Mouse (Mus musculus) kidney, embryonic 14.5 days (tissue): ENCODE data around the gene Cckbr. TPM values are rescaled to one million over a fixed set of nuclear protein-coding genes. Genes with fewer than 3 reads are reported as not detected.
A peak's percentile ranks its signal among the peaks of the same experiment; 100 is the strongest.

Experiments
- ATAC-seq: fragments of 200-750 bp; cut with Nextera tagmentation; 2 replicates; pipeline ENCODE4 v1.8.0; 2017; ENCODE audit warnings: moderate number of reproducible peaks, mild to moderate bottlenecking, moderate TSS enrichment, moderate library complexity; ENCODE audit not compliant: low FRiP score, low TSS enrichment
- H3K27ac ChIP-seq: fragments of 300-500 bp; sonication (generic); 2 replicates; pipeline ENCODE4 v1.5.1; 2014; ENCODE audit warnings: low read depth, mild to moderate bottlenecking, low read length, moderate library complexity, mixed read lengths
- H3K27me3 ChIP-seq: fragments of 300-500 bp; sonication (generic); 2 replicates; pipeline ENCODE4 v1.6.1; 2014; ENCODE audit warnings: mild to moderate bottlenecking, low read length; ENCODE audit not compliant: control insufficient read depth, insufficient read depth
- H3K36me3 ChIP-seq: fragments of 300-500 bp; sonication (generic); 2 replicates; pipeline ENCODE4 v1.6.1; 2014; ENCODE audit warnings: low read length, mixed read lengths; ENCODE audit not compliant: control insufficient read depth, insufficient read depth
- H3K4me1 ChIP-seq: fragments of 300-500 bp; sonication (generic); 2 replicates; pipeline ENCODE4 v1.6.1; 2014; ENCODE audit warnings: low read length, mixed read lengths; ENCODE audit not compliant: control insufficient read depth, insufficient read depth
- H3K4me2 ChIP-seq: fragments of 300-500 bp; sonication (generic); replicated peaks from 2 replicates; pipeline ENCODE4 v1.6.1; 2014; ENCODE audit warnings: low read depth, mild to moderate bottlenecking, low read length
- H3K4me3 ChIP-seq: fragments of 300-500 bp; sonication (generic); 2 replicates; pipeline ENCODE4 v1.5.1; 2014; ENCODE audit warnings: mild to moderate bottlenecking, low read length
- H3K9ac ChIP-seq: fragments of 300-500 bp; sonication (generic); 2 replicates; pipeline ENCODE4 v1.6.1; 2014; ENCODE audit warnings: low read depth, mild to moderate bottlenecking, low read length, moderate library complexity
- H3K9me3 ChIP-seq: fragments of 300-500 bp; sonication (generic); 2 replicates; pipeline ENCODE4 v1.6.1; 2016; ENCODE audit warnings: low read length; ENCODE audit not compliant: control insufficient read depth
- WGBS: fragments of 180-500 bp; shearing (Covaris S2); extraction: QIAGEN DNeasy Blood & Tissue Kit; methylation state at CpG from one replicate; pipeline ENCODE4 v1.1.7; 2014; 5-methylcytosine and 5-hydroxymethylcytosine counted together
- polyA plus RNA-seq: library from polyadenylated mRNA; unstranded; fragments of >200 nt; fragmentation: Nextera tagmentation; extraction: Ambion mirVana; gene quantifications from 2 replicates; pipeline ENCODE4 v1.2.1, GENCODE M21; 2014

Gene Cckbr
- polyA plus RNA-seq, 1 experiment from 2014 or later: 0.58 TPM

- WGBS: 82% methylated on average over 1 of the region's 1 CpGs
- H3K27me3 ChIP-seq: no peaks in the 10 kb centered on the region
- H3K9me3 ChIP-seq: no peaks in the 10 kb centered on the region
- no peaks in the 10 kb centered on the region for H3K4me1 ChIP-seq
- no peak overlapping the region for H3K4me2 ChIP-seq
- no peak overlapping the region for H3K27ac ChIP-seq
- no peak overlapping the region for H3K9ac ChIP-seq
- H3K36me3 ChIP-seq: no peaks in the 10 kb centered on the region
- ATAC-seq: no peak
- no peak overlapping the region for H3K4me3 ChIP-seq
Observed at GRCm38 (mm10) chr7:105499676-105500075, 74.1 kb downstream of the Cckbr start.

GRCm38 (mm10) chr7:105501984-105502383 is 76.5 kb downstream of the Cckbr start:
- 86% methylated on average over 4 of the region's 4 CpGs for WGBS
- Histone ChIP-seq H3K36me3 (no peaks in the 10 kb centered on the region), H3K27me3 (no peaks in the 10 kb centered on the region), H3K4me1 (no peaks in the 10 kb centered on the region), H3K4me3 (no peak overlapping the region), H3K27ac (no peak overlapping the region), H3K9me3 (no peaks in the 10 kb centered on the region), H3K9ac (no peak overlapping the region), H3K4me2 (no peak overlapping the region)
- ATAC-seq: no peak

- H3K36me3 ChIP-seq: no peaks in the 10 kb centered on the region
- H3K27me3 ChIP-seq: no peaks in the 10 kb centered on the region
- H3K4me3 ChIP-seq: no peak overlapping the region
- no peak overlapping the region for H3K4me2 ChIP-seq
- H3K9ac ChIP-seq: no peak overlapping the region
- H3K9me3 ChIP-seq: no peaks in the 10 kb centered on the region
- 76% methylated on average over 4 of the region's 4 CpGs for WGBS
- H3K4me1 ChIP-seq: no peaks in the 10 kb centered on the region
- ATAC-seq: no peak
- no peak overlapping the region for H3K27ac ChIP-seq
Observed at GRCm38 (mm10) chr7:105507257-105507656, 81.7 kb downstream of the Cckbr start.

GRCm38 (mm10) chr7:105510143-105510542 is 84.6 kb downstream of the Cckbr start:
- Histone ChIP-seq H3K9me3 (no peaks in the 10 kb centered on the region), H3K4me1 (no peaks in the 10 kb centered on the region), H3K27ac (no peak overlapping the region), H3K9ac (no peak overlapping the region), H3K27me3 (no peaks in the 10 kb centered on the region), H3K36me3 (no peaks in the 10 kb centered on the region), H3K4me3 (no peak overlapping the region), H3K4me2 (no peak overlapping the region)
- no peak for ATAC-seq
- 88% methylated on average over 5 of the region's 5 CpGs for WGBS

GRCm38 (mm10) chr7:105513845-105514291 is 88.3 kb downstream of the Cckbr start:
- Histone ChIP-seq H3K36me3 (no peaks in the 10 kb centered on the region), H3K27ac (no peak overlapping the region), H3K9me3 (no peaks in the 10 kb centered on the region), H3K4me1 (no peaks in the 10 kb centered on the region), H3K4me2 (no peak overlapping the region), H3K4me3 (no peak overlapping the region), H3K27me3 (no peaks in the 10 kb centered on the region), H3K9ac (no peak overlapping the region)
- 52% methylated on average over 5 of the region's 5 CpGs for WGBS
- no peak for ATAC-seq

GRCm38 (mm10) chr7:105514561-105514960 is 89.0 kb downstream of the Cckbr start:
- Histone ChIP-seq H3K4me1 (no peaks in the 10 kb centered on the region), H3K9me3 (no peaks in the 10 kb centered on the region), H3K27ac (no peak overlapping the region), H3K4me2 (no peak overlapping the region), H3K36me3 (no peaks in the 10 kb centered on the region), H3K4me3 (no peak overlapping the region), H3K27me3 (no peaks in the 10 kb centered on the region), H3K9ac (no peak overlapping the region)
- WGBS: 41% methylated on average over 5 of the region's 5 CpGs
- ATAC-seq: no peak

DNA sequence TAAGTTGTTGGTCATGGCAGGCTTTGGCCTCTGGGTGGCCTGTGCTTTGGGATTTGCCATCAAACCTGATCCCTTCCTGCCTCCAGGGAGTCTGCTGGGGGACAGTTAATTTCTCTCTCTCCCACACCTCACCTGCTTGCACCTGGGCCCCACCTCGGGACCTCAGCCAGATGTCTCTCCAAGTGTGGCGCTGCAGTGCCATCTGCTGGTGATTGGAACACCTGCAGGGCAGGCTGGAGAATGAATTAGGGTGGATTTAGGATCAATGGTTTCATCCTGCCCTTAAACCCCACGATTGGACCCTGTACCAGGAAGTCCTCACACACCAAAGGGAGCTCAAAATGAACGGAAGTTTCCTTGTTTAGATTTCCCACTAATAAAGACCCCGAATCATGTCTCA is 89.6 kb downstream of the Cckbr start:
- Histone ChIP-seq H3K9me3 (no peaks in the 10 kb centered on the region), H3K27ac (no peak overlapping the region), H3K4me2 (no peak overlapping the region), H3K4me3 (no peak overlapping the region), H3K4me1 (no peaks in the 10 kb centered on the region), H3K36me3 (no peaks in the 10 kb centered on the region), H3K27me3 (no peaks in the 10 kb centered on the region), H3K9ac (no peak overlapping the region)
- ATAC-seq: peak; percentile 65
- WGBS: 12% methylated on average over 5 of the region's 5 CpGs

GRCm38 (mm10) chr7:105516669-105517360 is 91.3 kb downstream of the Cckbr start:
- ATAC-seq: no peak
- no peaks in the 10 kb centered on the region for H3K9me3 ChIP-seq
- no peaks in the 10 kb centered on the region for H3K27me3 ChIP-seq
- H3K4me1 ChIP-seq: no peaks in the 10 kb centered on the region
- WGBS: 54% methylated on average over 9 of the region's 9 CpGs
- H3K9ac ChIP-seq: no peak overlapping the region
- H3K4me2 ChIP-seq: no peak overlapping the region
- H3K4me3 ChIP-seq: no peak overlapping the region
- no peak overlapping the region for H3K27ac ChIP-seq
- no peaks in the 10 kb centered on the region for H3K36me3 ChIP-seq

- H3K36me3 ChIP-seq: no peaks in the 10 kb centered on the region
- no peaks in the 10 kb centered on the region for H3K4me1 ChIP-seq
- H3K9me3 ChIP-seq: no peaks in the 10 kb centered on the region
- H3K4me3 ChIP-seq: no peak overlapping the region
- H3K9ac ChIP-seq: no peak overlapping the region
- ATAC-seq: no peak
- H3K27ac ChIP-seq: no peak overlapping the region
- H3K27me3 ChIP-seq: no peaks in the 10 kb centered on the region
- 43% methylated on average over 11 of the region's 11 CpGs for WGBS
- H3K4me2 ChIP-seq: no peak overlapping the region
Observed at GRCm38 (mm10) chr7:105519336-105519735, 93.8 kb downstream of the Cckbr start.
